Mouse (Mus musculus) thymus, postnatal 4 days (tissue): ENCODE results near the gene Chrna10.
A peak's percentile ranks its signal among the peaks of the same experiment; 100 is the strongest.

ENCODE experiments used
- DNase-seq: peaks from one replicate; pipeline ENCODE4 v3.0.0; 2021

The Chrna10 gene

DNA sequence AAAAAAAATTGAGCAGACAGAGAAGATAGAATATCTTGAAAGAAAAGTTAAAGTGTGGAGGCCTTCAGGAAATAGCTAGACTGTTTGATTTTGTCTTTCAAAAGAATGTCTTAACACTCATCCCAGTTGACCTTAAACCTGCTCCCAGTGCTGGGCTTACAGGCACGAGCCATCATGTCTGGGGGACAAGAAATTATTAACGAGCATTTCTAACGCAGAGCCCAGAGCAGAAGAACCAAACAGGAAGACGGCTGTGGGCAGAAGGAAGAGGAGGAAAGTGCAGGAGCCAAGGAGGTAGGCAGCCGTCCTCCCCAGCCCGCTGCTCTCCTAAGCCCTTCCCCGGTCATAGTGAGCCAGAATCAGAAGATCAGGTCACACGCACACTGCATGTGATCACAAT is 36.3 kb downstream of the Chrna10 start:
- DNase-seq = no peak

DNA sequence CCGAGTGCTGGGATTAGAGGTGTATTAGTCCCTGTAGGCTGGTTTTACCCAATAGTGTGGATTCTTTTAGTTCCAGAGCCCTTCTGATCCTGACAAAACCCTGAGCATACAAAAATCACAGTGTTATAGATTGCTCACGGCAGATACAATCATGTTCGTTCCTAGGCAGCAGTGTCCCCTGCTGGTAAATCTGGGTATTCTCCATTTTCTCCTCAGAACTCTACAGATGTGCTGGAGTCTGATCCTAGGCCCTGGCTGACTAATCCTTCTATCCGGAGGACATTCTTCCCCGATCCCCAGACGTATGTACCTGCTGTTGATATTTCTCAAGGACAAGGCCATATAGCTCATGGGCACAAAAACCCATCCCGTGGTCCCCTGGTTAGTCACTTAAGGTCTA is 38.1 kb downstream of the Chrna10 start:
- peak; percentile 42 for DNase-seq

GRCm38 (mm10) chr7:102076714-102077296 is 39.8 kb downstream of the Chrna10 start:
- peak; percentile 70 for DNase-seq

DNA sequence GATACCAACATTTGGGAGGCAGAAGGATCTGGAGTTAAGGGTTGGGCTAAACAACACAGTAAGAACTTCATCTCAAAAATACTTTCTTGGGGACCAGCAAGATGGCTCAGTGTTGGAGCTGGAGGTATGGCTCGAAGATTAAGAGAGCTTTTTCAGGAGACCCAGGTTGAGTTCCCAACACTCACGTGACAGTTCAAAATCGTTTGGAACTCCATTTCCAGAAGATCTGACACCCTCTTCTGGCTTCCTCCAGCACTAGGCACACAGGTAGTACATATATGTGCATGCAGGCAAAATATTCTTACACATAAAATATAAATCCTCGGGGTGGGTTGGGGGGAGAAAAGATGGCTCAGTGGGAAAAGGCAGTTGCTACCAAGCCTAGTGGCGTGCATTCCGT is 50.3 kb downstream of the Chrna10 start:
- DNase-seq = no peak

DNA sequence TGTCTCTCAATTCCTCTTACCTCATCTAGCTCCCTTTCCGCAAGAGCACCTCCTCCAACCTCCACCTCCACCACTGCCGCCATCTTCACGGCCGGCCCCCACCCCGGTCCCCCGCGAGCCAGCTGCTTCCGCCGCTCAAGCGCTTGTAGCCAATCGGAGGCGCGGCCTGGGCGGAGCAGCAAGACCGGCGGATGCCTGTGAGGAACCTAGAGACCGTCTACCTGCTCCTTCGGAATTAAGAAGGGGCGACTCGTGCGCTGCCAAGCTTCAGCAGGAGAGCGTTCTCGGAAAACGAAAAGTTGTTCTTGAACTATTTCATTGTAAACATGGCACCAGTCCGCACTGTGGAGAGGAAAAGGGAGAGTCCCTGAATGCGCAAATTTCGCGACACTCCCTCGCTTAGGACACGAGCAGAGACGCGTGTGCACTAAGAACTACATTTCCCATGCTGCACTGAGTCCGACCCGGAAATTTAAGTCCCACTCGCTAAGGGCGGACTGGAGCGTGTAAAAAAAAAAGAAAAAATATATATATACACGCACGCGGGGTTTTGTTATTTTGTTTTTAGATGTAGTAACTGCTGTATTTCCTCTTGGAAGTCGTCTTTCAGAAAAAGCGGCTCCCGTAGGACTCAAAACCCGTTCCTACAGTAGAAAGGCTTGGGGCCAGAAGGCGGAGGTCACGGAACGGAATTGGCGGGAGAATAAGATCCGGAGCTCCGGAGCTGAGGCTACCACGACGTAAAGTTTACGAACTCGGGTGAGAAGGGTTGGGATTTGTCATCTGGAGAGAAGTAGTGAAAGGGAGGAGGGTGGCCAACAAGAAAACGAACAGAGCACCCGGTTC is 51.4 kb downstream of the Chrna10 start, which contains the start of the genes Rnf121, Xndc1 and Xntrpc:
Rnf121 (minus strand) TSS at position 424 of the 846 bp plus-strand sequence.
Xndc1 (plus strand) TSS at position 466 of the 846 bp plus-strand sequence.
Xntrpc (plus strand) TSS at position 668 of the 846 bp plus-strand sequence.
- peak; percentile 93 for DNase-seq

GRCm38 (mm10) chr7:102064655-102065045 is 52.0 kb downstream of the Chrna10 start:
- DNase-seq = no peak

- no peak for DNase-seq
Observed at GRCm38 (mm10) chr7:102063891-102064290, 52.7 kb downstream of the Chrna10 start.

DNA sequence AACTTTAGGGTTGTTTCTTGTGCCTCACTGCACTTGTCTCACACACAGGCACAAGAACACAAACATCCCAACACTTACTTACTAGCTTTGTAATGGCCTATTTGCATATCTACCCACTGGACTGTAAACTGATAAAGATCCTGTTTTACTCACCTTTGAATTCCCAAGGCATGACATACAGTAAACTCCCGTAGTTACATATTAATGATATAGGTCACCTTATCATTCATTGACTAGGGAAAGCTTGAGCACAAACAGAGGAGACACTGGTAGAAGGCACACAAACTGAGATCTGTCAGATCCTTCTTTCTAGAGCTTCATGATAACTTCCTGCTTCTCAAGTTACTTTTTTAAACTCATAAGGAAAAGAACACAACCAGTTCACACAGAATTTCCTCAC is 54.4 kb downstream of the Chrna10 start:
- DNase-seq = no peak

DNA sequence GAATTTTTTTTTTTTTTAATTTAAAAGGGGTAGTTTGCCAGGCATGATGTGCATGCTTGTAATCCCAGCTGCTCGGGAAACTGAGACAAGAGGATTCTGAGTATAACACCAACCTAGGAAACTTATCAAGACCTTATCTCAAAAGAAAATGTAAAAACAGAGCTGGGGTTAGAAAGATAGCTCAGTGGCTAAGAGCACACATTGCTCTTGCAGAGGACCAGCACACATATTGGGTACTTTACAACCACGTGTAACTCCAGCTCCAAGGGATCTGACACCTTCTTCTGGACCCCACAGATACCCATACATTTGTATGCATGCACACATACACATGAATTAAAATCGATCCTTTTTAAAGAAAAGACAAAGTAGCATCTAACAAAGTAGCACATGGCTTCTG is 55.3 kb downstream of the Chrna10 start:
- DNase-seq = no peak
